In the genomic region with DNA sequence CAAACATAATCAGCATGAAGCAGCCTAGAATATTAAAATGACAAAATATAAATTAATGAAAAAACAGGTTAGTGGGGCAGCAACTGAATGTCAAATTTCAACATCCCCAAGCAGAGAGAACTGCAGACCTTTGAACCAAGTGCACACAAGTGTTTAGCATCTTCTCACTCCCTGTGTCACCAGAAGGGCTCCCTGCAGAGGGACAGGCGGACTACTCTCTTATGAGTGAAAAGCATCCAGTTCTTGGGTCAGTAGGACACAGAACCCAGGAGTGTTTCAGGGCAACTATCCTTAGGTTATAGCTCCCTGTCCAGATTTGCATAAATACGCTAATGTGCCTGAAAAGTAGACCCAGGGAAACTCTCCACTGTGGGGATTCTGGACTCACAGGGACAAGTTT, we compare ENCODE assay signal across 21 mouse cellular contexts.
DNase-seq lines count a peak whose midpoint lies in the region; ATAC-seq lines count a peak whose summit lies in the region.
"Had no signal": no experiment of that assay in that cellular context is flagged by ENCODE, and none has a peak within 500 bp of the region (broad histone marks: within the 10 kb centered on the region; RNA-seq: fewer than 3 reads in every experiment).

No protein-coding gene starts in this region.

- no peaks in the 10 kb centered on the region for H3K27me3 ChIP-seq in midbrain, embryonic 11.5 days (ENCODE audit: control insufficient read depth, insufficient read depth, low read length)
- H3K27me3 ChIP-seq in midbrain, embryonic 16.5 days (ENCODE audit: control insufficient read depth, insufficient read depth, low read depth, low read length): no peaks in the 10 kb centered on the region
- H3K27me3 ChIP-seq: CH12.LX had no signal

- no peaks in the 10 kb centered on the region for H3K9me3 ChIP-seq in midbrain, embryonic 11.5 days (ENCODE audit: control insufficient read depth, low read length)
- H3K9me3 ChIP-seq in midbrain, embryonic 16.5 days (replicated peaks; ENCODE audit: control insufficient read depth, low read length, poor library complexity, severe bottlenecking): no peaks in the 10 kb centered on the region
- H3K9me3 ChIP-seq: G1E had no signal

- no peaks in the 10 kb centered on the region for H3K4me1 ChIP-seq in midbrain, embryonic 11.5 days (ENCODE audit: control insufficient read depth, insufficient read depth, low read length)
- no peaks in the 10 kb centered on the region for H3K4me1 ChIP-seq in midbrain, embryonic 16.5 days (ENCODE audit: control insufficient read depth, insufficient read depth, low read length)

- no peak overlapping the region for H3K4me3 ChIP-seq in midbrain, embryonic 11.5 days (ENCODE audit: low read depth, low read length)
- H3K4me3 ChIP-seq in midbrain, embryonic 16.5 days (ENCODE audit: low read depth, low read length): no peak overlapping the region

- H3K9ac ChIP-seq in midbrain, embryonic 11.5 days (ENCODE audit: low read length): no peak overlapping the region
- H3K9ac ChIP-seq in midbrain, embryonic 16.5 days (ENCODE audit: low read depth, low read length): no peak overlapping the region

- H3K36me3 ChIP-seq in midbrain, embryonic 11.5 days (ENCODE audit: control insufficient read depth, insufficient read depth, low read length): no peaks in the 10 kb centered on the region
- no peaks in the 10 kb centered on the region for H3K36me3 ChIP-seq in midbrain, embryonic 16.5 days (ENCODE audit: control insufficient read depth, insufficient read depth, low read length)
- H3K36me3 ChIP-seq: G1E had no signal

- DNase-seq in cerebellum, adult 9-10 months: no peak
- peak; percentile 67 for DNase-seq in midbrain, embryonic 11.5 days (ENCODE audit: low spot score, missing footprints)
- DNase-seq in brain, adult 2 months (ENCODE audit: low read depth, low spot score): peak; percentile 27
- no peak for DNase-seq in B cell, adult 2 months
- DNase-seq: adrenal gland, adult 2 months; adrenal gland, adult 8-10 months; adrenal gland, postnatal 10 days; adrenal gland, postnatal 14 days; adrenal gland, postnatal 25 days; adrenal gland, postnatal 36 days; cerebellum, adult 11 months; cerebellum, adult 11-12 months; cerebellum, adult 8-10 months; cerebellum, adult 9-11 months had no signal

- WGBS in midbrain, embryonic 11.5 days: 57% methylated on average over 2 of the region's 2 CpGs
- 75% methylated on average over 2 of the region's 2 CpGs for WGBS in midbrain, embryonic 16.5 days

- peak; percentile 68 for ATAC-seq in cerebellum, adult (ENCODE audit: insufficient number of reproducible peaks, low FRiP score, low TSS enrichment)
- no peak for ATAC-seq in midbrain, embryonic 11.5 days (ENCODE audit: low FRiP score)
- ATAC-seq in midbrain, embryonic 16.5 days: no peak
- ATAC-seq: activated CD4-positive, CD25-positive, alpha-beta regulatory T cell, adult 4 months; CD4-positive, CD25-positive, alpha-beta regulatory T cell, adult 4 months; Patski had no signal

- H3K27ac ChIP-seq in midbrain, embryonic 11.5 days (ENCODE audit: low read depth, low read length): no peak overlapping the region
- H3K27ac ChIP-seq in midbrain, embryonic 16.5 days (ENCODE audit: low read length): no peak overlapping the region

- H3K4me2 ChIP-seq in midbrain, embryonic 11.5 days: no peak overlapping the region
- H3K4me2 ChIP-seq in midbrain, embryonic 16.5 days (ENCODE audit: low read length): no peak overlapping the region

Comparison
In these comparisons a context has a peak if more than half of its experiments do, and no peak if none do; other contexts are left out.
1. DNase-seq: peak in midbrain, embryonic 11.5 days (single experiment) and brain, adult 2 months (single experiment); none in cerebellum, adult 9-10 months (single experiment) and B cell, adult 2 months (0 of 2).